Comparison of ENCODE assay signal across 12 mouse cellular contexts in genomic region chr13:55506697-55507096, GRCm38 (mm10). TPM values are rescaled to one million over a fixed set of nuclear protein-coding genes. Genes with fewer than 3 reads are reported as not detected.
DNase-seq lines count a peak whose midpoint lies in the region.
"Had no signal": no experiment of that assay in that cellular context is flagged by ENCODE, and none has a peak within 500 bp of the region (broad histone marks: within the 10 kb centered on the region; RNA-seq: fewer than 3 reads in every experiment).

No protein-coding gene starts in this region.

- DNase-seq in cerebellum, adult 18-20 months, result peak; percentile 36 to 49
- DNase-seq in cerebellum, adult 11-12 months, result no peak
- DNase-seq in gastrocnemius, adult 18-20 months (ENCODE audit: low spot score), result peak; percentile 65
- DNase-seq in gastrocnemius, postnatal 36 days, result no peak
- DNase-seq in adipocyte (ENCODE audit: low spot score), result peak; percentile 23
- DNase-seq in gastrocnemius, postnatal 10 days, result peak; percentile 71
- no peak for DNase-seq in thymus, postnatal 4 days
- DNase-seq: heart, postnatal 36 days; kidney, adult 2 months; kidney, postnatal 36 days; lung, embryonic 14.5 days; thymus, postnatal 36 days had no signal

- intact Hi-C loops in gastrocnemius, postnatal 36 days (cut with DNase I), result loop anchor here (1.0 kb wide), 1 partner anchor 11 kb away; no protein-coding TSS in a partner anchor

RNA-seq across cellular contexts. Expression of gene Pdlim7, which starts 6.8 kb away (rescaled TPM):
- total RNA-seq in gastrocnemius, adult 18-20 months (2021), result 100 to 1,000 TPM; 450 to 533 TPM
- 100 to 1,000 TPM; 605 to 719 TPM for total RNA-seq in gastrocnemius, postnatal 36 days (2021)
- total RNA-seq in gastrocnemius, postnatal 10 days (2021), result 100 to 1,000 TPM; 458 to 513 TPM

RNA-seq across cellular contexts. Expression of gene Dbn1, which starts 18.8 kb away (rescaled TPM):
- 1 to 10 TPM; 4.0 to 6.2 TPM for total RNA-seq in gastrocnemius, adult 18-20 months (2021)
- 1 to 10 TPM; 7.7 TPM for total RNA-seq in gastrocnemius, postnatal 36 days (2021)
- 10 to 100 TPM; 52.6 to 71.2 TPM for total RNA-seq in gastrocnemius, postnatal 10 days (2021)

RNA-seq across cellular contexts. Expression of gene Dok3, which starts 22.4 kb away (rescaled TPM):
- total RNA-seq in gastrocnemius, adult 18-20 months (2021), result 1 to 10 TPM in 1 of 2 experiments, under 1 TPM in 1; 0.93 to 1.0 TPM
- 1 to 10 TPM in 1 of 2 experiments, under 1 TPM in 1; 0.74 to 1.2 TPM for total RNA-seq in gastrocnemius, postnatal 36 days (2021)
- 1 to 10 TPM; 2.0 to 4.0 TPM for total RNA-seq in gastrocnemius, postnatal 10 days (2021)

RNA-seq across cellular contexts. Expression of gene Ddx41, which starts 29.8 kb away (rescaled TPM):
- 10 to 100 TPM in 1 of 2 experiments, 1 to 10 TPM in 1; 9.1 to 12.0 TPM for total RNA-seq in gastrocnemius, adult 18-20 months (2021)
- 10 to 100 TPM in 1 of 2 experiments, 1 to 10 TPM in 1; 9.3 to 10.3 TPM for total RNA-seq in gastrocnemius, postnatal 36 days (2021)
- 10 to 100 TPM; 12.7 to 13.7 TPM for total RNA-seq in gastrocnemius, postnatal 10 days (2021)

RNA-seq across cellular contexts. Expression of gene Prr7, which starts 42.6 kb away (rescaled TPM):
- total RNA-seq in gastrocnemius, adult 18-20 months (2021), result under 1 TPM in 1 of 2 experiments, not detected in 1; 0.21 TPM
- under 1 TPM; 0.62 to 0.77 TPM for total RNA-seq in gastrocnemius, postnatal 36 days (2021)
- total RNA-seq in gastrocnemius, postnatal 10 days (2021), result 1 to 10 TPM; 2.1 to 2.5 TPM

Comparison
In these comparisons a context has a peak if more than half of its experiments do, and no peak if none do; other contexts are left out.
1. DNase-seq: peak in cerebellum, adult 18-20 months (2 of 2), gastrocnemius, adult 18-20 months (single experiment), adipocyte (single experiment) and gastrocnemius, postnatal 10 days (single experiment); none in cerebellum, adult 11-12 months (single experiment), gastrocnemius, postnatal 36 days (0 of 2) and thymus, postnatal 4 days (single experiment).
2. RNA of gene Dbn1, which starts 18.8 kb away (total RNA-seq): 52.6 to 71.2 TPM in gastrocnemius, postnatal 10 days; 7.7 TPM in gastrocnemius, postnatal 36 days and 4.0 to 6.2 TPM in gastrocnemius, adult 18-20 months; every median in the first group is over 4 times any median in the second.